Mouse (Mus musculus): ENCODE measurements around the gene Stk39. TPM values are rescaled to one million over a fixed set of nuclear protein-coding genes. Genes with fewer than 3 reads are reported as not detected.

Stk39 gene
- polyA plus RNA-seq, 1 experiment from 2014 or later: 4.5 TPM

GRCm38 (mm10) chr2:68297955-68298354 is 174.1 kb downstream of the Stk39 start:
- no peak overlapping the region for H3K27ac ChIP-seq (ENCODE audit: low read length)
- H3K4me2 ChIP-seq (ENCODE audit: low read depth, low read length): no peak overlapping the region
- H3K4me1 ChIP-seq (ENCODE audit: control insufficient read depth, insufficient read depth, low read length): no peaks in the 10 kb centered on the region
- H3K27me3 ChIP-seq (replicated peaks; ENCODE audit: control insufficient read depth, insufficient read depth, low read length): no peaks in the 10 kb centered on the region
- no peak overlapping the region for H3K9ac ChIP-seq (ENCODE audit: low read depth, low read length)
- WGBS: 90% methylated on average over 2 of the region's 2 CpGs
- no peak for ATAC-seq
- H3K4me3 ChIP-seq (ENCODE audit: low read length): no peak overlapping the region
- no peaks in the 10 kb centered on the region for H3K36me3 ChIP-seq (ENCODE audit: control insufficient read depth, insufficient read depth, low read length)
- H3K9me3 ChIP-seq (ENCODE audit: control insufficient read depth, low read length): no peaks in the 10 kb centered on the region

- H3K4me2 ChIP-seq (ENCODE audit: low read depth, low read length): no peak overlapping the region
- 77% methylated on average over 2 of the region's 2 CpGs for WGBS
- ATAC-seq: no peak
- no peak overlapping the region for H3K9ac ChIP-seq (ENCODE audit: low read depth, low read length)
- no peaks in the 10 kb centered on the region for H3K36me3 ChIP-seq (ENCODE audit: control insufficient read depth, insufficient read depth, low read length)
- no peak overlapping the region for H3K4me3 ChIP-seq (ENCODE audit: low read length)
- H3K27me3 ChIP-seq (replicated peaks; ENCODE audit: control insufficient read depth, insufficient read depth, low read length): no peaks in the 10 kb centered on the region
- H3K9me3 ChIP-seq (ENCODE audit: control insufficient read depth, low read length): no peaks in the 10 kb centered on the region
- no peaks in the 10 kb centered on the region for H3K4me1 ChIP-seq (ENCODE audit: control insufficient read depth, insufficient read depth, low read length)
- no peak overlapping the region for H3K27ac ChIP-seq (ENCODE audit: low read length)
Measured at GRCm38 (mm10) chr2:68296743-68297142, 175.3 kb downstream of the Stk39 start.

- 53% methylated on average over 16 of the region's 16 CpGs for WGBS
- Histone ChIP-seq H3K4me2 (ENCODE audit: low read depth, low read length) (no peak overlapping the region), H3K9me3 (ENCODE audit: control insufficient read depth, low read length) (no peaks in the 10 kb centered on the region), H3K36me3 (ENCODE audit: control insufficient read depth, insufficient read depth, low read length) (no peaks in the 10 kb centered on the region), H3K4me1 (ENCODE audit: control insufficient read depth, insufficient read depth, low read length) (no peaks in the 10 kb centered on the region), H3K4me3 (ENCODE audit: low read length) (no peak overlapping the region), H3K27ac (ENCODE audit: low read length) (no peak overlapping the region), H3K9ac (ENCODE audit: low read depth, low read length) (no peak overlapping the region), H3K27me3 (replicated peaks; ENCODE audit: control insufficient read depth, insufficient read depth, low read length) (no peaks in the 10 kb centered on the region)
- peak; percentile 74 for ATAC-seq
Measured at GRCm38 (mm10) chr2:68292539-68293320, 179.3 kb downstream of the Stk39 start.

- no peak overlapping the region for H3K4me2 ChIP-seq (ENCODE audit: low read depth, low read length)
- no peak for ATAC-seq
- no peaks in the 10 kb centered on the region for H3K27me3 ChIP-seq (replicated peaks; ENCODE audit: control insufficient read depth, insufficient read depth, low read length)
- no peaks in the 10 kb centered on the region for H3K36me3 ChIP-seq (ENCODE audit: control insufficient read depth, insufficient read depth, low read length)
- no peaks in the 10 kb centered on the region for H3K4me1 ChIP-seq (ENCODE audit: control insufficient read depth, insufficient read depth, low read length)
- WGBS: 53% methylated on average over 5 of the region's 5 CpGs
- no peak overlapping the region for H3K9ac ChIP-seq (ENCODE audit: low read depth, low read length)
- H3K4me3 ChIP-seq (ENCODE audit: low read length): no peak overlapping the region
- H3K27ac ChIP-seq (ENCODE audit: low read length): no peak overlapping the region
- H3K9me3 ChIP-seq (ENCODE audit: control insufficient read depth, low read length): no peaks in the 10 kb centered on the region
Measured at GRCm38 (mm10) chr2:68291895-68292294, 180.2 kb downstream of the Stk39 start.

- ATAC-seq: no peak
- Histone ChIP-seq H3K9me3 (ENCODE audit: control insufficient read depth, low read length) (no peaks in the 10 kb centered on the region), H3K9ac (ENCODE audit: low read depth, low read length) (no peak overlapping the region), H3K27ac (ENCODE audit: low read length) (no peak overlapping the region), H3K36me3 (ENCODE audit: control insufficient read depth, insufficient read depth, low read length) (no peaks in the 10 kb centered on the region), H3K4me2 (ENCODE audit: low read depth, low read length) (no peak overlapping the region), H3K4me1 (ENCODE audit: control insufficient read depth, insufficient read depth, low read length) (no peaks in the 10 kb centered on the region), H3K27me3 (replicated peaks; ENCODE audit: control insufficient read depth, insufficient read depth, low read length) (no peaks in the 10 kb centered on the region), H3K4me3 (ENCODE audit: low read length) (no peak overlapping the region)
- 34% methylated on average over 4 of the region's 4 CpGs for WGBS
Measured at GRCm38 (mm10) chr2:68289961-68290360, 182.1 kb downstream of the Stk39 start.

- no peaks in the 10 kb centered on the region for H3K27me3 ChIP-seq (replicated peaks; ENCODE audit: control insufficient read depth, insufficient read depth, low read length)
- no peak overlapping the region for H3K4me3 ChIP-seq (ENCODE audit: low read length)
- no peak overlapping the region for H3K27ac ChIP-seq (ENCODE audit: low read length)
- no peaks in the 10 kb centered on the region for H3K36me3 ChIP-seq (ENCODE audit: control insufficient read depth, insufficient read depth, low read length)
- no peaks in the 10 kb centered on the region for H3K4me1 ChIP-seq (ENCODE audit: control insufficient read depth, insufficient read depth, low read length)
- 77% methylated on average over 10 of the region's 10 CpGs for WGBS
- H3K4me2 ChIP-seq (ENCODE audit: low read depth, low read length): no peak overlapping the region
- no peak overlapping the region for H3K9ac ChIP-seq (ENCODE audit: low read depth, low read length)
- ATAC-seq: no peak
- H3K9me3 ChIP-seq (ENCODE audit: control insufficient read depth, low read length): no peaks in the 10 kb centered on the region
Measured at GRCm38 (mm10) chr2:68289177-68289576, 182.9 kb downstream of the Stk39 start.

- ATAC-seq: no peak
- Histone ChIP-seq H3K9me3 (ENCODE audit: control insufficient read depth, low read length) (no peaks in the 10 kb centered on the region), H3K9ac (ENCODE audit: low read depth, low read length) (no peak overlapping the region), H3K4me1 (ENCODE audit: control insufficient read depth, insufficient read depth, low read length) (no peaks in the 10 kb centered on the region), H3K4me3 (ENCODE audit: low read length) (no peak overlapping the region), H3K27me3 (replicated peaks; ENCODE audit: control insufficient read depth, insufficient read depth, low read length) (no peaks in the 10 kb centered on the region), H3K4me2 (ENCODE audit: low read depth, low read length) (no peak overlapping the region), H3K36me3 (ENCODE audit: control insufficient read depth, insufficient read depth, low read length) (no peaks in the 10 kb centered on the region), H3K27ac (ENCODE audit: low read length) (no peak overlapping the region)
- 92% methylated on average over 10 of the region's 10 CpGs for WGBS
Measured at GRCm38 (mm10) chr2:68288106-68288505, 184.0 kb downstream of the Stk39 start.

GRCm38 (mm10) chr2:68284391-68284790 is 187.7 kb downstream of the Stk39 start:
- Histone ChIP-seq H3K27me3 (replicated peaks; ENCODE audit: control insufficient read depth, insufficient read depth, low read length) (no peaks in the 10 kb centered on the region), H3K27ac (ENCODE audit: low read length) (no peak overlapping the region), H3K4me3 (ENCODE audit: low read length) (no peak overlapping the region), H3K36me3 (ENCODE audit: control insufficient read depth, insufficient read depth, low read length) (no peaks in the 10 kb centered on the region), H3K9ac (ENCODE audit: low read depth, low read length) (no peak overlapping the region), H3K4me1 (ENCODE audit: control insufficient read depth, insufficient read depth, low read length) (no peaks in the 10 kb centered on the region), H3K9me3 (ENCODE audit: control insufficient read depth, low read length) (no peaks in the 10 kb centered on the region), H3K4me2 (ENCODE audit: low read depth, low read length) (no peak overlapping the region)
- no peak for ATAC-seq
- 63% methylated on average over 2 of the region's 2 CpGs for WGBS

- H3K36me3 ChIP-seq (ENCODE audit: control insufficient read depth, insufficient read depth, low read length): no peaks in the 10 kb centered on the region
- H3K9me3 ChIP-seq (ENCODE audit: control insufficient read depth, low read length): no peaks in the 10 kb centered on the region
- WGBS: 93% methylated on average over 6 of the region's 6 CpGs
- no peaks in the 10 kb centered on the region for H3K27me3 ChIP-seq (replicated peaks; ENCODE audit: control insufficient read depth, insufficient read depth, low read length)
- no peak overlapping the region for H3K4me3 ChIP-seq (ENCODE audit: low read length)
- H3K4me1 ChIP-seq (ENCODE audit: control insufficient read depth, insufficient read depth, low read length): no peaks in the 10 kb centered on the region
- no peak for ATAC-seq
- no peak overlapping the region for H3K4me2 ChIP-seq (ENCODE audit: low read depth, low read length)
- no peak overlapping the region for H3K27ac ChIP-seq (ENCODE audit: low read length)
- H3K9ac ChIP-seq (ENCODE audit: low read depth, low read length): no peak overlapping the region
Measured at GRCm38 (mm10) chr2:68283021-68283548, 189.0 kb downstream of the Stk39 start.

Measured in intestine, embryonic 16.5 days (tissue).